Mouse (Mus musculus): ENCODE data around the gene Fcgrt.
A peak's percentile ranks its signal among the peaks of the same experiment; 100 is the strongest.
"Not testable (repeated sequence)": the region's sequence is repeated elsewhere in the genome, so short reads cannot be mapped to it uniquely, and the experiment has no call there.

Fcgrt gene

DNA sequence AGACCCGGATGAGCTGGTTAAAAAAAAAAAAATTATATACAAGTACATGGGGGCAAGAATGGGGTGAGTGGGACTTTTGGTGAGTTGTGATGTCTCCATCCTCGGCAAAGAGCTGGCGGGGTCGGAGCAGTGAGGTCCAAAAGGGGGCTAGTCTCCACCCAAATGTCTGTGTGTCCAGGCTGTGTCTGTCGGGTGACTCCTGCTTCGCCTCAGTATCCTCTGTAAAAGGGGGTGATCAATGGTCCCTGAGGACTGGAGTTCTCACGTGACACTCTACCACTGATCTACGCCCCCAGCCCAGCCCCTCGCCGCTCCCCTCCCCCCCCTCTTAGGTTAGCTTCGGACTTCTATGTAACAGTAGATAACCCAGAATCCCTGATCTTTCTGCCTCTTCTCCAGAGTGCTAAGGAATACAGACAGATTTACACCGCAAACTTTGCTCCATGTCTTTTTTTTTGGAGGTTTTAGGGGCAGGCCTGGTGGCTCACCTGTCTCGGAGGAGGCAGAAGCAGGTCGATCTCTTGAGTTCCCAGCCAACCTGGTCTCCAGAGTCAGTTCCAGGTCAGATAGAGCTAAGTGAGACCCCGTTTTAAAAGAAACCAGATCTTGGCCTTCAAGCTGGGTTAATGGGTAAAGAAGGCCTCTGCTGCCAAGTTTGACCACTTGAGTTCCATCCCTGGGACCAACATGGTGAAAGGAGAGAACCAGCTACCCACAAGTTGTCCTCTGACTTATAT lies 26.3 kb upstream of the Fcgrt start:
- DNase-seq (ENCODE audit: low read depth in 2 of 2, low spot score in 2 of 2): no peak

- no peak for DNase-seq (ENCODE audit: low read depth in 2 of 2, low spot score in 2 of 2)
These were observed 25.7 kb upstream of the Fcgrt start for GRCm38 (mm10) chr7:45129318-45129717.

- DNase-seq (ENCODE audit: low read depth in 2 of 2, low spot score in 2 of 2): peak; percentile 97
These were observed 25.1 kb upstream of the Fcgrt start, which contains the start of gene Rpl13a for GRCm38 (mm10) chr7:45128624-45129246. TSS of gene Rpl13a (minus strand) at chr7:45128761.

- DNase-seq (ENCODE audit: low read depth in 2 of 2, low spot score in 2 of 2): no peak
These were observed 24.1 kb upstream of the Fcgrt start for GRCm38 (mm10) chr7:45127700-45128224.

DNA sequence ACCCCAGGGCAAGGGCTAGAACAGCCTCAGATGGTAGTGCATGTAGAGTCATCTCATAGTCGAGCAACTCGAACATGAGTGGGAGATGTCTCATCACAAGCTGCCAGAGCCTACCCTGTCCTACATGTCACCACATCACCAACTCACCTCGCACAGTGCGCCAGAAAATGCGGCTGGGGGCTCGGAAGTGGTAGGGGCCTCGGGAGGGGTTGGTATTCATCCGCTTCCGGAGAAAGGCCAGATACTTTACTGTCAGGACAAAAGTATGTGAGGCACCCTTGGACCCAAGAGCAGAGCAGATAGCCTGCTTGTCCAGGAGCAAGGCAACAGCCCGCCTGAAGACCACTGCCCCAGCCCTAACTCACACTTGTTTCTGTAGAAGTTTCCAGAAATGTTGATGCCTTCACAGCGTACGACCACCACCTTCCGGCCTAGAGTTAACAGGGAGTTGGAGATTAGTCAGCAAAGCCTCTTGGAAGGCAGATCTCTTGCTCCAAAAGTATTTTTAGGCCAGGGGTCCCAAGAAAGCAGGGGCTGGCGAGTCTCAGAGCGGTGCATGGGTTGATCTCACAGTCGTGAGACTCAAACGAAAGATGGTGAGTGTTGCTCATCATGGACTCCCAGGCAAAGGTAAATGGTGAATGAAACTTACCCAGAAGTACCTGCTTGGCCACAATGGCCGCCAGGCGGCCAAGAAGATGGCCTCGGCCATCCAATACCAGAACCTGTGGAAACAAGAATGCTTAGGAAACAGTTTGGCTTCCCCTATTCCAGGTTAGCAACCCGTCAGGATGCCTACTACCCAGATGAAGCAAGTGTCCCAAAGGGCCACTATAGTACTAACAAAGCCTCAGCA lies 23.4 kb upstream of the Fcgrt start:
- DNase-seq (ENCODE audit: low read depth in 2 of 2, low spot score in 2 of 2): no peak

DNA sequence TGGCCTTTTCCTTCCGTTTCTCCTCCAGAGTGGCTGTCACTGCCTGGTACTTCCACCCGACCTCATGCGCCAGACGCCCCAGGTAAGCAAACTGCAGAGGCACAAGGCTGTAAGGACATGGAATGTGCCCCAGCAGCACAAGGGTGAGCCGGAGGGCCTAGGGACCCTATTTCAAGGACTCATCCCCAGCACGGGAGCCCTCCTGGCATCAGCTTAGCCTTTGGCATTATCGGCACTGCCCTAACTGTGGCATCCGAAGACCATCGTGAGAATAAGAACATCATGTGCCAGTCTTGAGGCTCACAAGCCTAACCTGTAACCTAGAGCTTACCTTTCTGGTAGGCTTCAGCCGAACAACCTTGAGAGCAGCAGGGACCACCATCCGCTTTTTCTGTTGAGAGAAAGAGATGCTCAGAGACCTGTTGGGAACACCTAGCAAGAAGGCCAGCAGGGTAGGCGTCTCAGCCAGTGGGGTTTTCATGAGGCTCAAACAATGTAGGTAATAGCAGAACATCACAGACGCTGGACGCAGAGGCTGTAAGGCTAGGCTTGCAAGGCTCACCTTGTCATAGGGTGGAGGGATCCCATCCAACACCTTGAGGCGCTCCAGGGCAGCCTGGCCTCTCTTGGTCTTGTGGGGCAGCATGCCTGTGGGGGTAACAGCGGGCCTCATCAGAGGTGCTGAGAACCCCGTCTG lies 22.6 kb upstream of the Fcgrt start:
- DNase-seq (ENCODE audit: low read depth in 2 of 2, low spot score in 2 of 2): no peak

DNA sequence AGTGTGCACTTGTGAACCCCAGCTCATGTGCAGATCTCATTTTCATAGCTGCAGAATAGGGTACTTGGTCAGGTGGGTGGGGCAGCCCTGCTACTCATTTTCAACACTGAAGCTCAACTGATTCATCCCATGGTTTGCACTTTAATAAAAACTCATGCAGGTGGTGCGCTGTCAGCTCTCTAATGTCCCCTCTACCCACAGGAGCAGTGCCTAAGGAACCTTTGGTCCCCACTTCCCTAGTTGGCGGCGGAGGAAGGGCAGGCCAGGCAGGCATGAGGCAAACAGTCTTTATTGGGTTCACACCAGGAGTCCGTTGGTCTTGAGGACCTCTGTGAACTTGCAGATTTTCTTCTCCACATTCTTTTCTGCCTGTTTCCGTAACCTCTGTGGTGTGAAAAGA lies 22.0 kb upstream of the Fcgrt start:
- DNase-seq (ENCODE audit: low read depth in 2 of 2, low spot score in 2 of 2): not testable (repeated sequence)

DNA sequence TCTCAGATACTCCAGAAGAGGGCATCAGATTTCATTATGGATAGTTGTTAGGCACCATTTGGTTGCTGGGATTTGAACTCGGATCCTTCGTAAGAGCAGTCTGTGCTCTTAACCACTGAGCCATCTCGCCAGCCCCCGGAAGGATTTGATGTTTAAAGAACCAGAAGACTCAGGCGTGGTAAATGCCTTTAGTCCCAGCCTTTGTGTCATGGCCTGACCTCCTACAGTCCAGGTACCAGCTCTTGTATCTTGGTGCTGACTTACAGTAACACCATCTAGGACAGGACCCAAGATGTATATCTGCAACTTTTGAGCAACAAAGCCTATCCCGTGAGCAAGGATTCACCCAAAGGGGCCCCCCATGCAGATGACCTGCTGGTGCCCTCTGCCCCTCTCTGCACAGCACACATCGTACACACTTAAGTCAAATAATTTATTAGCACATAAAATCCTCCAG lies 21.5 kb upstream of the Fcgrt start:
- no peak for DNase-seq (ENCODE audit: low read depth in 2 of 2, low spot score in 2 of 2)

DNA sequence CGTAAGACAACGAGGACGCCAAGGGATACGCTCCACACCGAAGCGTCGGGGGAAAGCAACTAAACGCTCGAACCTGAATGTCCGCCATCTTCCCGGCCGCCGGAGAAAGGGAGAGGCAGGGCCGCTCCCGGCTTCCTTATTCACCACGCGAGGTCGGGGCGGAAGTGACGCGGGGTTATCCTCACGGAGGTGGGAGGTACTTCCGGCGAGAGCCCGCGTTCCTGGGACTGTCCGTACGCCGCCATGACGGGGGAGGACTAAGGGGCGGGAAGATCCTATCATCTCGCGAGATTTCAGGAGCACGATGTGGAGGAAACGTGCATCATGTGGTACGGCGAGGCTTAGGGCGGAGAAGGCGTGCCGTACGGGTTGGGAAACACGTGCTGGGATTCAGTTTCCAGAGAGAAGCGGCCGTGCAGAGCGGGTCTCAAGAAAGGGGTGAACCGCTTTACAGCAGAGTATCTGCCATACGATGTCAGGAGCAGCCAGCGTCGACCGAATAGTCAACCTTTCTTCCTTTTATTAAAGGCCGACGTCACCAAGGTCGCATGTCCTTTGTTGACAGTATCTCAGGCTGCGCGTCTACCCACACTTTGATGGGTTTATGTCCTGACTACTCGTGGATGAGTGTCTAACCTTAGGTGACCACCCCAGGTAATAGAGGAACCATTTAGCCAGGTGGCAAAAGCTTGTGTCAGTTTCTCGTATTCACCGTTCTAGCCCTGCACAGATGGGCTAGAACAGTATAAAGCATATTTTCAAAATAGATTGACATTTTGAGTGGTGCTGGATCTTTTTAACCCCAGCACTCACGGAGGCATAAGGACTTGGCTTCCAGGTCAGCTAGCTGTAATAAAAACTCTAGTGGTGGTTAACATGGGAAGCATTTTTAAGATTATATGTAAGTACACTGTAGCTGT lies 20.8 kb upstream of the Fcgrt start, which contains the start of gene Rps11:
TSS of gene Rps11 (minus strand) at position 216 of the 920 bp plus-strand sequence.
- peak; percentile 97 to 98 for DNase-seq (ENCODE audit: low read depth in 2 of 2, low spot score in 2 of 2)

DNA sequence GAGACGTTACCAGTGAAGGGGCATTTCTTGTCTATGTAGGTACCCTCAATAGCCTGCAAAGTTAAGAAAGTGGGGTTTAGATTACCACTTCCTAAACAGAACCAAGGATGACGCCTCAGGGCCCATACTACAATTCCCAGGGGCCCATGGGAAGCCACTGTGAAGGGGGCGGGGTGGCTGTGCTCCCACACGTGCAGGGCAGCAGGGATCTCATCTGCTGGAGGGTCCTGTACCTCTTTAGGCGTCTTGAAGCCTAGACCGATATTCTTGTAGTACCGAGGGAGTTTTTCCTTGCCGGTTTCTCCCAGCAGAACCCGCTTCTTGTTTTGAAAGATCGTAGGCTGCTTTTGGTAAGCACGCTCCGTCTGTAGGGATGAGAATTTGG lies 19.5 kb upstream of the Fcgrt start:
- no peak for DNase-seq (ENCODE audit: low read depth in 2 of 2, low spot score in 2 of 2)

DNA sequence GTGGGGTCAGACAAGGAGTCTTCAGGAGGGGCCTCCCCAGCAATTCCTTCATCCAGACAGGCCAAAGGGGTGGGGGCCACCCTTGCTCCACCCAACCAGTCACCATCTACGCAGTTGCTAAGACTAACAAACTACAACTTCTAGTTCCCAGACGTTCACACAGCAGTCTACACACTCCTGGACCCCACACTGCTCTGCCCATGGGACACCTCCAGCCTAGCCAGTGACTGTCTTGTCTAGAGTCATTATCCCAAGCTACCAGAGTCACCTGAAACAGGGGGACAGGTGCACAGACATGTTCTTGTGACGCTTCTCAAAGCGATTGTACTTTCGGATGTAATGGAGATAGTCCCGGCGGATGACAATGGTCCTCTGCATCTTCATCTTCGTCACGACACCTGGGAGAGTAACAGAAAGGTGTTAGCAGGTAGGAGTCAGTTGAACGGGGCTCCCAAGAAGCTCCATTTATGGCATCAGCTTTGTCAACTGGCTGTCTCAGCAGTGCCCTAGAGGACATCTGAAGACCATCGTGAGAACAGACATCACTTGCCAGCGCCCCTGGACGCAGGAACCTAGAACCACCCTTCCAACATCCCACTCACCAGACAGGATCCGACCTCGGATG lies 19.0 kb upstream of the Fcgrt start:
- no peak for DNase-seq (ENCODE audit: low read depth in 2 of 2, low spot score in 2 of 2)

DNA sequence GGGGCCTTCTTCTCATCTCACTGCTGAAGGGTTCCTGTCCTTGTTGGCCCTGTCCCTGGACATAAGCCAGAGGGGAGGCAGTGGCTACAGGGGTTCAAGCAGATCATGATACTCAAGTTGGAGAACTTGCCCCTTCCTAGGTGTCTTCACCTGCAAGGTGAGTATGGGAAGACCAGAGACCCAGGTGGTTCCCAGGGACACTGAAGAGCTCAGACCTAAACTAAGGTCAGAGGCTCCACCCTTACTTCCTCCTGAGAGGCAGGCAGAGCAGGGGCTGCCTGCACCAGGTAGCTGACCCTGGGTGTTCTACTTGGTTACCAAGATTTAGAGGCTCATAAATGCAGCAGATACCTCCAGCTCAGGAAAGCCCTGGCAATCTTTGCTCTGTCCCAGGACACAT lies 18.3 kb upstream of the Fcgrt start:
- DNase-seq (ENCODE audit: low read depth in 2 of 2, low spot score in 2 of 2): no peak

- DNase-seq (ENCODE audit: low read depth in 2 of 2, low spot score in 2 of 2): peak; percentile 82 to 83
These were observed 17.8 kb upstream of the Fcgrt start for GRCm38 (mm10) chr7:45121404-45121803.

GRCm38 (mm10) chr7:45119780-45120709 lies 16.4 kb upstream of the Fcgrt start:
- no peak for DNase-seq (ENCODE audit: low read depth in 2 of 2, low spot score in 2 of 2)

DNA sequence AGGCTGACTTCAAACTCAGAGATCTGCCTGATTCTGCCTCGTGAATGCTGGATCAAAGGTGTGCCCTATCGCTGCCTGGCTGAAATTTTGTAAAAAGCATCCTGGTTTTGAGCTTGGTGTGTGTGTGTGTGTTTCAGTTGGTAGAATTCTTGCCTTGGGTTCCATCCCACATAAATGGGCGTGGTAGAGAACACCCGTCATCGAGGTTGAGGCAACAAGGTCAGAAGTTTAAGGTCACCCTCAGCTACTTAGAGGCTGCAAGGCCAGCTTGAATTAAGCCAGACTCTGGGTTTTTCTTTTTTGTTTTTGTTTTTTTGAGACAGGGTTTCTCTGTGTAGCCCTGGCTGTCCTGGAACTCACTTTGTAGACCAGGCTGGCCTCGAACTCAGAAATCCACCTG lies 14.7 kb upstream of the Fcgrt start:
- DNase-seq (ENCODE audit: low read depth in 2 of 2, low spot score in 2 of 2): no peak

DNA sequence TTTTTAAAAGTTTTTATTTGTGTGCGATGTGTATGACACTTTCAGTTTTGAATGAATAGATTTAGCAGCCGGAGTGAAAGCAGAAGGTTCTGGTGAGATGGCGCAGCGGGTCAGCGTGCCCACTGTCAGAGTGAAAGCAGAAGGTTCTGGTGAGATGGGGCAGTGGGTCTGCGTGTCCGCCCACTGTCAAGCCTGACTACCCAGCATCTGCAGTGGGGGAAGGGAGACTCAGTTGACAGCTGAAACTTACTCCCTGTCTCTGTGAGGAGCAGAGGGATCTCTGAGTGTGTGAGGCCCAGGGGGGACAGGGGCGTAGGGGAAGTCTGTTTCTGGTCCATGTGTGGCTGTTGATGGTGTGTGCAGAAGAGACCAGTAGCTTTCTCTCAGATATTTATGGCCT lies 13.9 kb upstream of the Fcgrt start:
- DNase-seq (ENCODE audit: low read depth in 2 of 2, low spot score in 2 of 2): no peak

- no peak for DNase-seq (ENCODE audit: low read depth in 2 of 2, low spot score in 2 of 2)
These were observed 9.8 kb upstream of the Fcgrt start for GRCm38 (mm10) chr7:45113476-45113875.

- DNase-seq (ENCODE audit: low read depth in 2 of 2, low spot score in 2 of 2): no peak
These were observed 8.9 kb upstream of the Fcgrt start for GRCm38 (mm10) chr7:45112529-45112928.
